Mouse (Mus musculus): ENCODE results near the gene Mon2.

Mon2 gene

DNA sequence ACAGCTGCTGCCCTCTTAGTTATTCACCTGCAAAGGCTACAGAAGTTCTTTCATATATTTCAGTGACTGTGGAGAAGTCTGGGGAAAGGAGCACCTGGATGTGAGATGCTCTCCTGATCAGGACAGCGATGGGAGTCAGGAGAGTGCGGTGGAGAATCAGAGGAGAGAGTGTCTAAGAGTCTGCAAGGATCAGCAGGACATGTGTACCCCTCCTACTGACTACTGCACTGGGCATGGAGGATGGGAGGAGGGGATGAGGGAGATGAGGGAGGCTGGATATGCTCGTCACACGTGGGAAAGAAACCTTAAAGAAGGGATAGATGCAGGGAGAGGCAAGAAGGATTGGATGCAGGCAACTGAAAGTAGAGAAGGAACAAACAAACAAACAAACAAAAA, 112.1 kb downstream of the Mon2 start:
- DNase-seq (ENCODE audit: low spot score in 2 of 2) = no peak

- no peak for DNase-seq (ENCODE audit: low spot score in 2 of 2)
Observed at GRCm38 (mm10) chr10:122963463-122964240, 112.7 kb downstream of the Mon2 start.

DNA sequence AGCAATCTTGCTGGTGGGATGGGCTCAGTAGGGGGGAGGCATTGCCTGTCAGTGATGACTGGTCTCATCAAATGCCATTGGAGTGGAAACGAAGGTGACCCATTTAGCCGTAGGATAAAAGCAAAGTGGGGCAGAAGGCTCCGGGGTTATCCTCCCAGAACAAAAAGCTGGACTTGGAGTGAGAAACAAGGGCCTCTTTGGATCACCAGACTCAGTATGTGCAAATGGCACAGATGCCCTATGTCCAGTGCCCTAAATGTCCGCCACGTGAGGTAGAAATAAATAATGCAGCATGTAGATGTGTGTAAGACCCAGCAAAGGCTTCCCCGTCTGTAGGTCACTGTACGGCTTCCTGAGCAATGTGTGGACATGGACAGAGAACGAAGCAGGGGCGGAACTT, 113.7 kb downstream of the Mon2 start:
- DNase-seq (ENCODE audit: low spot score in 2 of 2) = no peak

- DNase-seq (ENCODE audit: low spot score in 2 of 2) = no peak
Observed at GRCm38 (mm10) chr10:122961494-122961893, 114.8 kb downstream of the Mon2 start.

DNA sequence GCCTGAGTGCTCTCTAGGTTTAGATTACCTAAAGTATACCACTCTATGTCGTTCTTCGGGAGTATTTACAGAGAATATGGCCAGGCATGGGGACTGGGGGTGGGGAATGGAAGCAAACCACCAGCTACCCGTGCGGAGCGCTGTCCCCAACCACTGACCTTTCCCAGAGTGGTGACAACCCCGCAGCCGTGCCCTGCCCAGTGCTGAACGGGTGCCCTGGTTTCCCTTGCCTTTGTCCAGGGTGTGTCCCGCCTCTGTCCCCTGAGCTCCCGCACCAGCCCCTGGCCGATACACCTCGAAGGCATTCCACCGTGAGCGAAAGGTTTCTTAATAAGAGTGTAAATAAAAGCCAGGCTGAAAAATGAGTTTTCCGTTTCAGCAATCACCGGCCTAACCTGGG, 115.6 kb downstream of the Mon2 start:
- no peak for DNase-seq (ENCODE audit: low spot score in 2 of 2)

DNA sequence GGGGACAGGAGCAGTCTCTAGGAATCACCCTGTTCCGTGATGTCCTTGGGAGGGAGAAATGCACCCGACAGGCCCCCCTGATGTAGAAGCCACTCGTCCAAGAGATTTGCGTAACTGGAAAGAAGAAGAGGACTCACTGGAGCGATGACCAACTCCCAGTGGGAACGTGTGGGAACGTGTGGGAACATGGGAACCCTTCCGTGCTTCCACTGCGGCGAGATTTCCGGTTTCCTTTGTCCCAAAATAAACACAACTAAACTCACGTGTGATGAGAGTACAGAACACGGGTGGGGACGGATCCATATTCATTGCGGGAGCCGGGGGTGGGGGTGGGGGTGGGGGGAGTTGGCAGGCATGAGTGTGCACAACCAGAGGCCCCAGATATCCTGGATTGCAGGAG, 116.1 kb downstream of the Mon2 start:
- DNase-seq (ENCODE audit: low spot score in 2 of 2) = no peak

- DNase-seq (ENCODE audit: low spot score in 2 of 2) = no peak
Observed at GRCm38 (mm10) chr10:122958699-122959098, 117.6 kb downstream of the Mon2 start.

DNA sequence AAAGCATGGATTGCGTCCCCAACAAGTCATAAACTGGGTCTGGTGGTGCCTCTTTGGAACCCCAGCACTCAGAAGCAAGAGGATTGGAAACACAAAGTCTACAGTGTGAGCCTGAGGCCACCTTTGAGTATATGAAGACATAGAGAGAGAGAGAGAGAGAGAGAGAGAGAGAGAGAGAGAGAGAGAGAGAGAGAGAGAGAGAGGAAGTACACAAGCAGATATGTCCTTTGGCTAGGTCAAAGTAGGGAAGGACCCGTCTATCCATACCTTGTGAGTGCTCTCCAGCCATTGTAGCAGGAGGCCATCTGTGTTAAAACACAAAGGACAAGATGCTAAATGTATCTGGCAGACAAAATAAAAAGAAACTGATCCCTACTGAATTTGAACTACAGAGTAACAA, 118.4 kb downstream of the Mon2 start:
- no peak for DNase-seq (ENCODE audit: low spot score in 2 of 2)

GRCm38 (mm10) chr10:122953576-122953975, 122.7 kb downstream of the Mon2 start:
- no peak for DNase-seq (ENCODE audit: low spot score in 2 of 2)

DNA sequence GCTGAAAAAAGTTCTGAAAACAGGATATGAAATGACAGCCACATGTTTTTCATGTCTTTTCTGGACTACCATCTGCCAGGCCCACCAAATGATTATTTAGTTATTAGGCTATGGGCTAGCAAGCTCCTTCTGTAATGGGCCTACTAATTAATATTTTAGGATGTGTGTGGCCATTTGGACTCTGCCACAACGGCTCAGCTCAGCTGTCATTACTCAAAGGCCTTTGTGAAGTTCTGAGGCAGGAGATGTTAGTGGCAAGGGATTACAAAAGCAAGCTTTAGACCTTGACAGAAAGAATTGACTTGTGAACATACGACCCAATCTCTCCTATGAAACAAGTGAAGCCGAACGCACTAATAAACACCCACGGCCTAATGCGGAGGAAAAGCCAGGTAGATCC, 125.3 kb downstream of the Mon2 start:
- no peak for DNase-seq (ENCODE audit: low spot score in 2 of 2)

DNA sequence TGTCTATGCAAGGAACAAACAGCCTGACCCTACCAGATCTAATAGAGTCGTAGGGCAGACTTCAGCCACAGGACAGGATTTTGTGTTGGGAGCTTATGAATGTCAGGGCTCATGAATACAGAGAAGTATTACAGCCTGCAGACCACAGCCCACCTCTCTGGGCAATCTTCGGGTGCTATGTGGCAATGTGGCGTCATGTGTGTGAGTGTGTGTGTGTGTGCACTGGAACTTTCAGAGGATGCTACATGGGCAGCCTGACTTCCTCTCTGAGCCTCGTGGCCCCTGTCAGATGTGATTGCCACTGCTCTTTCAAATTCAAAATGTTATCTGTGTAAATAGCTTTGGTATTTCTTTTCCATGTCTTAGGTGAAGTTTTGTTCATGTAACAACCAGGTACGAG, 131.4 kb downstream of the Mon2 start:
- DNase-seq (ENCODE audit: low spot score in 2 of 2) = no peak

- no peak for DNase-seq (ENCODE audit: low spot score in 2 of 2)
Observed at GRCm38 (mm10) chr10:122943824-122944223, 132.5 kb downstream of the Mon2 start.

DNA sequence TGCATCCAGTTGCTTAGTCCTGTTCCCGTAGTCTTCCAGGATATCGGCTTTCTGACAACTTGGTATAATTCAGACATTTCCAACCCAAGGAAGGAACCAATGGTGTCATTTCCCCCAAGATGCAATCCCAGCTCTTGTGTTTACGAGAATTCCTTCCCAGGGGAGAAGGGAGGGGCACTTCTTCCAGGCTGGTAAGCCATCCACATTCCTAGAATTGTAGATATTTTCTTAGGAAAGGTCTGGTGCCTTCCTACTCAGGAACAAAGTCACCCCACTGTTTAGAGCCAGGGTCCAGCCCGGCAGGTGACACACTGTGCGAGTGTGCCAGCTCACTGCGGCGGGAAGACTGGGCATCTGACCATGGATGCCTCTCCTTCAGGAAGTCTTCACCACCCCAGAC, 133.5 kb downstream of the Mon2 start:
- DNase-seq (ENCODE audit: low spot score in 2 of 2) = no peak
